Comparison of ENCODE assay signal across 16 mouse cellular contexts in genomic region chr12:40218430-40218945, GRCm38 (mm10). TPM values are rescaled to one million over a fixed set of nuclear protein-coding genes. Genes with fewer than 3 reads are reported as not detected.
"Had no signal": no experiment of that assay in that cellular context is flagged by ENCODE, and none has a peak within 500 bp of the region (broad histone marks: within the 10 kb centered on the region; RNA-seq: fewer than 3 reads in every experiment).

No protein-coding gene starts in this region.

- H3K9ac ChIP-seq: limb, embryonic 13.5 days; liver, embryonic 13.5 days; lung, embryonic 14.5 days; midbrain, embryonic 12.5 days; midbrain, embryonic 15.5 days had no signal

- H3K4me2 ChIP-seq: limb, embryonic 13.5 days; liver, embryonic 13.5 days; lung, embryonic 14.5 days; midbrain, embryonic 12.5 days; midbrain, embryonic 15.5 days had no signal

- H3K9me3 ChIP-seq: limb, embryonic 10.5 days; limb, embryonic 13.5 days; liver, embryonic 13.5 days; midbrain, embryonic 12.5 days; midbrain, embryonic 15.5 days had no signal

- H3K27me3 ChIP-seq: limb, embryonic 13.5 days; liver, embryonic 13.5 days; midbrain, embryonic 12.5 days; midbrain, embryonic 15.5 days had no signal

- ATAC-seq: intestine, postnatal 0 days; lung, postnatal 0 days; midbrain, embryonic 15.5 days had no signal

- H3K4me3 ChIP-seq: limb, embryonic 10.5 days; limb, embryonic 13.5 days; liver, embryonic 13.5 days; midbrain, embryonic 12.5 days; midbrain, embryonic 15.5 days had no signal

- DNase-seq: kidney, adult 8-10 months; layer of hippocampus, adult 9-11 months; liver; liver, embryonic 13.5 days; lung, embryonic 14.5 days; lung, postnatal 4 days; thymus, adult 18-20 months; thymus, postnatal 36 days had no signal

- H3K27ac ChIP-seq: limb, embryonic 10.5 days; limb, embryonic 13.5 days; liver, embryonic 13.5 days; midbrain, embryonic 12.5 days; midbrain, embryonic 15.5 days had no signal

RNA-seq across cellular contexts. Expression of gene Lsmem1, which starts 19.2 kb away (rescaled TPM):
- polyA plus RNA-seq: intestine, postnatal 0 days; limb, embryonic 10.5 days; lung, embryonic 14.5 days; midbrain, embryonic 12.5 days; midbrain, embryonic 15.5 days; small intestine, adult 2 months; testis, adult 2 months had no signal
